Mouse (Mus musculus) cortical plate, adult 2 months (tissue): ENCODE data around the gene Fam219a. TPM values are rescaled to one million over a fixed set of nuclear protein-coding genes. Genes with fewer than 3 reads are reported as not detected.
A peak's percentile ranks its signal among the peaks of the same experiment; 100 is the strongest.

Experiments
- H3K27ac ChIP-seq: fragments of 200-500 bp; 2 replicates; pipeline ENCODE4 v1.5.1; 2012; ENCODE audit warnings: low read length, control low read depth, inconsistent platforms; ENCODE audit not compliant: insufficient read depth
- H3K4me1 ChIP-seq: fragments of 200-500 bp; 2 replicates; pipeline ENCODE4 v1.6.1; 2011; ENCODE audit warnings: low read length; ENCODE audit not compliant: control insufficient read depth, insufficient read depth
- H3K4me3 ChIP-seq: fragments of 200-500 bp; 2 replicates; pipeline ENCODE4 v1.5.1; 2011; ENCODE audit warnings: mild to moderate bottlenecking, low read length, control low read depth; ENCODE audit not compliant: insufficient read depth
- CTCF ChIP-seq: fragments of 200-500 bp; IDR thresholded peaks from 2 replicates; pipeline ENCODE4 v1.5.1; 2011; ENCODE audit warnings: mild to moderate bottlenecking, control low read depth, low read length; ENCODE audit not compliant: insufficient read depth; ENCODE audit errors: extremely low read depth
- POLR2A ChIP-seq: fragments of 200-500 bp; IDR thresholded peaks from 2 replicates; pipeline ENCODE4 v1.6.1; 2011; ENCODE audit warnings: mild to moderate bottlenecking, low read length, control low read depth; ENCODE audit not compliant: insufficient read depth; ENCODE audit errors: extremely low read depth
- polyA plus RNA-seq: library from polyadenylated mRNA; depleted of rRNA; stranded (reverse); fragments of >200 nt; gene quantifications from 2 replicates; pipeline ENCODE4 v1.2.3, GENCODE M21; 2012

Fam219a gene
- polyA plus RNA-seq, 1 experiment: 159 TPM

DNA sequence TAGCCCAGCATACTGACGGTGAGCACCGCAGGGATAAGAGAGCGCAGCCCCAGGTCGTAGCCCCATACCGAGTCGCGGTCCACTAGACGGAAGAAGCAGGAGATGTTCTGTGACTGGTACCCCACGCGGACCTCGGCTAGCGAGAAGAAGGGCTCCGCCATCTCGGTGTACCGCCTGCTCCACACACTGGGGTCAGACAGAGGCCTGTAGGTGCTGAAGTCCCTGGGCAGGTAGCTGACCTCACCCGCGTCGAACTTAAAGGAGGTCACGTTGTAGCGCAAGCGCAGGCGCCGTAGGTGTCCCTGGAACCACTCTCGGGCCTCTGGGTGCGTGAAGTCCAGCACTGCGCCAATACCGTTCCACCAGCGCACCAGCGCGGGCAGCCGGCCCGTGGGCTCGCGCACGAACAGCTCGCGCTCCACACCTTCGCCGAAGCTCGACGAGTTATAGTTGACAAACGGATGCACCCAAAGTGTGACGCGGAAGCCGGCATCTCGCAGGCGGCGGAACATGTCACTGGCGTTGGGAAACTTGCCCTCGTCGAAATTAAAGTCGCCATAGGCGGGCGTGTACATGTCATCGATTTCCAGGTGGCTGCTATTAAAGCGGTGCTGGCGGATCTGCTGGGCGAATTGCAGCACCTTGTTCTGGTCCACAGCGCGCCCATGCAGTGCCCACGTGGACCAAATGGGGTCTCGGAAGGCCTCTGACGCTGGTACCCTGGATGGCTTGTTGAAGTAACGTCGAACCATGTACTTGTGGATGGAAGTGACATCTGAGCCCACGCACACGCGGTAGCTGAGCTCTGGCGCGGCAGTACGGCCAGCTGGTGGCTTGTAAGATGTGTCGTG is 71.1 kb downstream of the Fam219a start:
- no peak overlapping the region for H3K27ac ChIP-seq
- TF ChIP-seq POLR2A (no peak), CTCF (no peak)
- H3K4me3 ChIP-seq: no peak overlapping the region
- H3K4me1 ChIP-seq: no peaks in the 10 kb centered on the region

DNA sequence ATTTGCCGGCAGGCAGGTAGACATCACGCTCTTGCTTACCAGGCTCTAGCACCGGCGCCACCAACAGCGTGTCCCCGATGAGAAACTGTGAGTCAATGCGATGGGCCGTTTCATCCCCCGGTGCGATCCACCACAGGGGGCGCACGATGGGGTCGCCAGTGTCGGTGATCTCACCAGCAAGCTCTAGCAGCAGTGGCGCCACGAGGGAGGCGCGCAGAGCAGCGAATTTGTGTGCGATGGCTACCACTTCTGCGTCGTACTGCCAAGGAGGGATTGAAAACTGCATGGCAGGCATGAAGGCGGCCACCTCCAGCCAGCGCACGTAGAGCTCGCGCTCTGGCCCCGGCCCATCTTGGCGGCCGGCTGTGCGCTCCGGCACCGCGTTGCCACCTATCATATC is 71.8 kb downstream of the Fam219a start:
- TF ChIP-seq CTCF: 0 out of 2 replicates have a peak, but pooled peaks have one; percentile 2
- TF ChIP-seq POLR2A: no peak
- Histone ChIP-seq H3K4me1 (no peaks in the 10 kb centered on the region), H3K4me3 (no peak overlapping the region), H3K27ac (no peak overlapping the region)

DNA sequence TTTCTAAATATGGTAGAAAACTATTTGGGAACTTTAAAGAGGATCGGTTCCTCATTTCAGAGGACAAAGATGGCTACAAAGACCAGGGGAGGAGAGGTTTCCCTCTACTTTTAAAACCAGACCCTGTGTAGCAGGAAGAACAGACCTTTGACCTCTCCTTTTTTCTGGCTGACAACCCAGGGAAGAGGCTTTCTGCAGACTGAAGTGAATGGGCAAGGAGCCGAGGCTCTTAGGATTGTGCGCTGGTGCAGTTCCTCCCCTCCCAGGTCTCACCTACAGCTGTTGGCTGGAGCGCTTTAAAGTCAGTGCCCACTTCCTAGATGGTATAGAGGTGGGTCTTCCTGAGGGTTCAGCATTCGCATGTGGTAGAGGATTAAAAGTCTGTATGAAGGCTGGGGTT is 72.3 kb downstream of the Fam219a start:
- Histone ChIP-seq H3K4me3 (no peak overlapping the region), H3K27ac (no peak overlapping the region)

DNA sequence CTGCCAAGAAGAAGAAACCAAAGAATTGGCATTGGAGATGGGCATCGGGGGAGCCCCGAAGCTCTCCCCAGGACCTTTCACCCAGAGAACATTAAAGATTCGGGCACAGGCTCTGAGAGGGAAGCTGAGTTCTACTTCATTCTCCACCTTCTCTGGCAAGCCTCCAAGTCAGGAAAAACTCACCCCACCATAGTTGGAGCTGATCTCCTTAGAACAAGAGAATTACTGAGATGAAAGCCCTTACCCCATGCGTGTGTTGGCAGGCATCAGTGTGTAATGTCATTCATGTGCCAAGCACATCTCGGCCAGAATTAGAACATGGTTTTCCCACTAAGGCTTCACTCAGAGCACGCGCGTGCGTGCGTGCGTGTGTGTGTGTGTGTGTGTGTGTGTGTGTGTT is 73.5 kb downstream of the Fam219a start:
- TF ChIP-seq CTCF (no peak), POLR2A (no peak)
- Histone ChIP-seq H3K4me3 (no peak overlapping the region), H3K4me1 (no peaks in the 10 kb centered on the region), H3K27ac (no peak overlapping the region)

More for the DNA sequence above, 72.3 kb downstream of the Fam219a start:
- no peaks in the 10 kb centered on the region for H3K4me1 ChIP-seq
- TF ChIP-seq POLR2A (no peak), CTCF (no peak)

DNA sequence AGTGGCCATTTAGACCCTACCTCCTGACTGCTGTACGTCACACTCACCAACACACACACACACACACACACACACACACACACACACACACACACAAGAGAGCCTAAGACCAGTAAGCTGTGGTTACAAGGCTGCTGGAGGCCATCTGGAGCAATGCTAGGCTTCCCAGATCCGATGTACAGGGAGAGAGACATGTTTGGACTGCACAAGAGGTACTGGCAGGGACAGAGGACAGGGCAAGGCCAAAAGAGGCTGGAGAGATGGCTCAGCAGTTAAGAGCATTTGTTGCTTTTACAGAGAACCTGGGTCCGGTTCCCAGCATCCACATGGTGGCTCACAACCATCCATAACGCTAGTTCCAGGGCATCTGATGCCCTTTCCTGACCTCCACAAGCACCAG is 74.3 kb downstream of the Fam219a start:
- Histone ChIP-seq H3K4me3 (no peak overlapping the region), H3K27ac (no peak overlapping the region), H3K4me1 (no peaks in the 10 kb centered on the region)
- TF ChIP-seq CTCF: no peak
- TF ChIP-seq POLR2A: no peak

DNA sequence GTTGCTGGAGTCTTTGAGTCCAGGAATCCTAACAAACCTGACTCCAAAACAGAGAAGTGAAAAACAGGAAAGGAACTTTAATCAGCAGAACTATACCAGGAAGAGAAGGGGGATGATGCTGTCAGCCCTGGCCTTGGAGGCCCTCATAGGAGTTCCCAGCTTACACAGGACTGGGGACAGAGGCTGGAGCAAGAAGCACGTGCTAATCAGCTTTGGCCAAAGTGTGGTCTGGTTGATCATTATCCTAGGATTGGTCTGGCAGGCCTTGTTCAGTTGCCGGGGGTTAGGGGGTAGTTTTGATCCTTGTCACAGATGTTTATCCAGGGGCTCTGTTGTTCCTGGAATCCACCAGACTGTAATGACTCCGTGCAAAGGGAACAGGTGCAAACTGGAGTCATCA is 75.0 kb downstream of the Fam219a start:
- Histone ChIP-seq H3K4me1 (no peaks in the 10 kb centered on the region), H3K27ac (no peak overlapping the region), H3K4me3 (no peak overlapping the region)
- TF ChIP-seq CTCF: no peak
- TF ChIP-seq POLR2A: no peak

DNA sequence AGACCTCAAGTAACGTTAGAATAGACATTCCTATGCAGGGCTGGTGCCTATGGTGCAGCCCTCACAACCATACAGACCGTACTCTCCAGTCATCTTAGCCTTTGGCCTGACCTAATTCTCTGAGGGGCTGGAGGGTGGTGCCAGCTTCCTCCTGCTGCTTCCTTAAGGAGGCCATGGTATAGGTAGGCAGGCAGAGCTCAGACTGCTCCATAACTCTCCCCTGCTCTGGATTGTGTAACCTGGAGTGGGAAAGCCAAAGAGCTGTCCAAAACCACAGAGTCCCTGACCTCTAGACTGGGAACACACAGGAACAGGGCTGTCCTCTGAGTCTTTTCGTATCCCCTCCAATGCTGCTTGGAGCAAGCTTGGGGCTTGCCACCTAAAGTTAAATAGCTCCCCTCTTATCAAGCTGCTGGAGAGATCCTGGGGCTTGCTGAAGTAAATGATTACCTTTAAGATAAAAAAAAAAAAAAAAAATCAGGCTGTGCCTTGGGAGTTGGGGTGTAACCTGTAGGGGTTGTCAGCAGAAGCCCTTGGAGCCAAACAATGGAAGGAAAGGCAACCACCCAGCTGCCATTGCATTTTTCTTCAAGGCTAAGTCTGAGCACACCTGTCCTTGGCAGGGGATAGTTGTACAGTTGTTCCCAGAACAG is 75.7 kb downstream of the Fam219a start:
- Histone ChIP-seq H3K4me3 (no peak overlapping the region), H3K4me1 (no peaks in the 10 kb centered on the region), H3K27ac (no peak overlapping the region)
- TF ChIP-seq CTCF (no peak), POLR2A (no peak)

DNA sequence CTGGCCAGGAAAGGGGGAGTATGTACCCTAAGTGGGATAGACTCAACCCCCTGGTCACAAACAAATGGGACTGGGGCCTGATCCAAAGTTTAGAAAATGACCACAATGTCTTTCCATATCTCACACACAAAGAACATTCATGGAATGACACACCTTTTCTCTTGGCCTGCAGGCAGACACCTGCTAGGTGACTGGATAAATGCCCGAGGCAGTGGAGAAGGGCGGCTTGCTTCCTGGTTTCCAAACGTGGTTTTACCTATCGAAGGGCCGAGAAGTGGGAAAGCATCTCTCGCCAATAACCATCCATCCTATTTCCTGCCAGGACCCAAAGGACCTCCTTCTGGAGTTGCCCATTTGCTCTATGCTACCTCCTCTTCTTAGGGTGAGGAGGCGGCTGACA is 76.4 kb downstream of the Fam219a start:
- H3K4me1 ChIP-seq: no peaks in the 10 kb centered on the region
- TF ChIP-seq POLR2A (no peak), CTCF (no peak)
- no peak overlapping the region for H3K27ac ChIP-seq

DNA sequence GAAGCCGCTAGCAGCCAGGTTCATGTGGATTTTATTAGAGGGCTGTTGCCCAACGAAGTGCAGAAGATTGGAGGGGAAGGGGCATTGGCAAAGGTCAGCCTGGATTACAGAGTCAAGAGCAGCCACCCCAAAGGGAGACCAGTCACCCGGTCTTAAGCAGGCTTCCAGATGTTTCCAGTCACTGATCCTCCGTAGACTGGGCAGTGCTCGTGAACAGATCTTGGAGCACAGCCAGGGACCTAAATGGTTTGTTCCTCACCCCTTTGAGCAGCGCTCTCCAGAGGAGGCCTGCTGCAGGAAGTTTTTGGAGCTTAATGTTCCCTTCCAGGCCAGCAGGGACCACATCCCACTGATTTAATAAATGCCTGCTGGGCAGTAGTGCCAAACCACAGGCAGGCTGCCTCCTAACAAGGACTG is 87.7 kb downstream of the Fam219a start:
- Histone ChIP-seq H3K27ac (no peak overlapping the region), H3K4me3 (no peak overlapping the region), H3K4me1 (no peaks in the 10 kb centered on the region)
- TF ChIP-seq POLR2A (no peak), CTCF (no peak)

More for the DNA sequence above, 76.4 kb downstream of the Fam219a start:
- no peak overlapping the region for H3K4me3 ChIP-seq

DNA sequence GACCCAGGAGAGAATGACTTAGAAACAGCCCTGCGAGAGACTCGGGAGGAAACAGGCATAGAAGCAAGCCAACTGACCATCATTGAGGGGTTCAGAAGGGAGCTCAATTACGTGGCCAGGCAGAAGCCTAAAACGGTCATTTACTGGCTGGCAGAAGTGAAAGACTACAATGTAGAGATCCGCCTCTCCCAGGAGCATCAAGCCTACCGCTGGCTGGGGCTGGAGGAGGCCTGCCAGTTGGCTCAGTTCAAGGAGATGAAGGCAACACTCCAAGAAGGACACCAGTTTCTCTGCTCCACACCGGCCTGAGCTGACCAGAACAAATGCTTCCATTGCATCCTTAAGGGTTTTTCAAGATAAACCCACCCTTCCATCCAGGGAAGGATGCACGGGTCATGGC is 89.1 kb downstream of the Fam219a start:
- Histone ChIP-seq H3K4me3 (no peak overlapping the region), H3K4me1 (no peaks in the 10 kb centered on the region), H3K27ac (no peak overlapping the region)
- no peak for TF ChIP-seq POLR2A
- TF ChIP-seq CTCF: no peak
